Mouse (Mus musculus): ENCODE measurements around the gene Cmklr1.

Cmklr1 gene

GRCm38 (mm10) chr5:113620999-113621398 is 29.2 kb downstream of the Cmklr1 start:
- DNase-seq (ENCODE audit: low read depth), result peak; percentile 55

GRCm38 (mm10) chr5:113620130-113620716 is 30.0 kb downstream of the Cmklr1 start:
- DNase-seq (ENCODE audit: low read depth), result no peak

GRCm38 (mm10) chr5:113619151-113619550 is 31.1 kb downstream of the Cmklr1 start:
- DNase-seq (ENCODE audit: low read depth), result no peak

GRCm38 (mm10) chr5:113618716-113619115 is 31.5 kb downstream of the Cmklr1 start:
- DNase-seq (ENCODE audit: low read depth), result no peak

- DNase-seq (ENCODE audit: low read depth), result no peak
These were observed 38.4 kb downstream of the Cmklr1 start for GRCm38 (mm10) chr5:113611771-113612233.

GRCm38 (mm10) chr5:113611131-113611530 is 39.1 kb downstream of the Cmklr1 start:
- DNase-seq (ENCODE audit: low read depth), result no peak

- DNase-seq (ENCODE audit: low read depth), result no peak
These were observed 39.7 kb downstream of the Cmklr1 start for GRCm38 (mm10) chr5:113610490-113610889.

GRCm38 (mm10) chr5:113609891-113610290 is 40.3 kb downstream of the Cmklr1 start:
- no peak for DNase-seq (ENCODE audit: low read depth)

- no peak for DNase-seq (ENCODE audit: low read depth)
These were observed 41.7 kb downstream of the Cmklr1 start for GRCm38 (mm10) chr5:113608511-113608910.

GRCm38 (mm10) chr5:113607941-113608431 is 42.2 kb downstream of the Cmklr1 start:
- DNase-seq (ENCODE audit: low read depth), result no peak

GRCm38 (mm10) chr5:113606961-113607785 is 43.1 kb downstream of the Cmklr1 start:
- no peak for DNase-seq (ENCODE audit: low read depth)

- DNase-seq (ENCODE audit: low read depth), result no peak
These were observed 44.1 kb downstream of the Cmklr1 start for GRCm38 (mm10) chr5:113606121-113606520.

- DNase-seq (ENCODE audit: low read depth), result no peak
These were observed 45.5 kb downstream of the Cmklr1 start for GRCm38 (mm10) chr5:113604758-113605157.

- DNase-seq (ENCODE audit: low read depth), result no peak
These were observed 46.8 kb downstream of the Cmklr1 start for GRCm38 (mm10) chr5:113603471-113603870.

GRCm38 (mm10) chr5:113600803-113601202 is 49.4 kb downstream of the Cmklr1 start:
- DNase-seq (ENCODE audit: low read depth), result no peak

- no peak for DNase-seq (ENCODE audit: low read depth)
These were observed 50.0 kb downstream of the Cmklr1 start for GRCm38 (mm10) chr5:113600181-113600580.

- no peak for DNase-seq (ENCODE audit: low read depth)
These were observed 53.4 kb downstream of the Cmklr1 start for GRCm38 (mm10) chr5:113596780-113597353.

GRCm38 (mm10) chr5:113596252-113596651 is 54.0 kb downstream of the Cmklr1 start:
- DNase-seq (ENCODE audit: low read depth), result no peak

GRCm38 (mm10) chr5:113593911-113594705 is 56.1 kb downstream of the Cmklr1 start:
- no peak for DNase-seq (ENCODE audit: low read depth)

GRCm38 (mm10) chr5:113591751-113592230 is 58.4 kb downstream of the Cmklr1 start:
- peak; percentile 40 for DNase-seq (ENCODE audit: low read depth)

GRCm38 (mm10) chr5:113591166-113591565 is 59.1 kb downstream of the Cmklr1 start:
- no peak for DNase-seq (ENCODE audit: low read depth)

All from induced T-regulatory cell, adult 2 months (primary cell).